Mouse (Mus musculus) monocyte, adult 2 months (primary cell): ENCODE results near the gene Zfp804a.

Source experiments
- DNase-seq, 2 experiments: peaks; one replicate each; pipeline ENCODE4 v3.0.0; 2022; ENCODE audit warnings: low spot score in 2 of 2, low read depth in 1 of 2

Zfp804a gene

GRCm38 (mm10) chr2:82253382-82253781 is 200.4 kb downstream of the Zfp804a start:
- no peak for DNase-seq

DNA sequence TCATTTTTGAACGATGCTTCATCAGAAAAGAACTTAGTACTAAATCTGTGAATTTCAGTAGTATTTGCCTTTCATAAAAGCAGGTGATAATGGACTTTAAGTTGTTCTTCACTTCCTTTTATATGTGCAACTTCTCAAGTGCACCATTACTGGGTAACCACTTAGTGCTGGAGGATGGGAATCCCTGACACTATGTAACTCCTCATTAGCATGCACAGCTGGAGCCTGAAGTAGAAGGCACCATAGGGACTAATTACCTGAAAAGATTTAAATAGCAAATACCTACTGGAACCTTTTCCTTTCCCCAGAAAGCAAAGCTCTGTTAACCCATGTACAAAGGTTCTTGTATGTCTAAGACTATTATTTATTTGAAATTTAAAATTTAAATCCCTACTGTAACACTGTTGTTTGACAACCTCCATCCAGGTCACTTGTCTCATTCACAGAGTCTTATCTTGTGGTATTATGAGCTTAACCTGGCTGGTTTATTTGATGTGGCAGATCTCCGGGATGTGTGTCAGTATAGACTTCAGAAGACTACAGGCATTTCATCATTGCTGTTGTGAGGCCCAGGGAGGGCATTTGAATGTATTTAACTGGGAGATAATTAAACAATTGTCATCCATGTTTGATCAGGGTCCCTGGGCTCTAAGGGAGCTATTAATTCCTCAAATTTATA is 229.7 kb downstream of the Zfp804a start:
- no peak for DNase-seq

- no peak for DNase-seq
These were observed 242.0 kb downstream of the Zfp804a start for GRCm38 (mm10) chr2:82294932-82295493.
